In the genomic region with DNA sequence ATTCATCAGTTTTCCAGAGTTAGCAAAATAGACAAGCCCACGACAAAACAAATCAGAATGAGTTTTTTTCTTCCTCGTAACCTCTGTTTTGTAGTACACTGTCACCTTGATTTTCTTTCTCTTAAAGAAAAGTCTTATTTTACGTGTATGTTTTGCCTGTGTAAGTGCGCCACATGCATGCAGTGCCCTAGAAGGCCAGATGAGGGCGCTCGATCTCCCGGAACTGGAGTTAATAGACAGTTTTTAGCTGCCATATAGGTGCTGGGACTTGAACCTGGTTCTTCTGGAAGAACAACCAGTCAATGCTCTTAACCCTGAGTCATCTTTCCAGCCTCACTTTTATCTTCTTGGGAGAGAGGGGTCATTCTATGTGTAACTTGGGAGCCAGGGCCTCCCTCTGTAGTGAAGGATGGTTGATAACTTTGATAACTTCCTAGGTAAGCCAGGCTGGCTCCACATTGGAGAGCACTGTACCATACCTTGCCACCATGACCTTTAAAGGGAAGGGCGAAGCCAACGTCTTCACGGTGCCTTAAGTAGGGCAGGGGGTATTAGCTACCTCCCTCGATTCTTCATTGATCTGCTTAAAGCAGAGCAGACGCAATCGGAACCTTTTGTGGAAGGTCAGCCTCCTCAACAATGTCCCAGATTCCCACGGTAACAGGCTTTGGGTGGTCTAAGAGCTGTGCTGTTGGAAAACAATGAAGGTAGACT, we compare ENCODE assay signal across 1 mouse cellular context.
TF ChIP-seq lines count a peak whose summit lies in the region.

No protein-coding gene starts in this region.

TF ChIP-seq in CH12.LX, 34 proteins besides CTCF, POLR2A, EP300 and RAD21:
- TF ChIP-seq MYC (IDR thresholded peaks at IDR 0.05; ENCODE audit: low read depth, low read length) (no peak), ELF1 (IDR thresholded peaks at IDR 0.05; ENCODE audit: low read depth, low read length) (no peak), POLR2AphosphoS2 (IDR thresholded peaks at IDR 0.05; ENCODE audit: low read depth, low read length) (no peak), TCF12 (IDR thresholded peaks at IDR 0.05; ENCODE audit: low read depth, low read length) (no peak), MXI1 (IDR thresholded peaks at IDR 0.05; ENCODE audit: low read depth, low read length) (no peak), ZC3H11A (IDR thresholded peaks at IDR 0.05; ENCODE audit: low read depth, low read length) (no peak), ZMIZ1 (IDR thresholded peaks at IDR 0.05; ENCODE audit: low read depth, low read length) (no peak), MAFK (IDR thresholded peaks at IDR 0.05; ENCODE audit: insufficient replicate concordance, low read length) (no peak), MAX (IDR thresholded peaks at IDR 0.05; ENCODE audit: low read length) (no peak), USF1 (IDR thresholded peaks at IDR 0.05; ENCODE audit: low read depth, low read length) (no peak), CHD1 (IDR thresholded peaks at IDR 0.05; ENCODE audit: low read depth, low read length) (no peak)
